Mouse (Mus musculus): ENCODE measurements around the gene Gm49373.
"Not testable (repeated sequence)": the region's sequence is repeated elsewhere in the genome, so short reads cannot be mapped to it uniquely, and the experiment has no call there.

The Gm49373 gene

GRCm38 (mm10) chr9:21072641-21073040, 255 bp downstream of the Gm49373 start:
- peak in 1 of 2 experiments; percentile 17 for DNase-seq

- DNase-seq = no peak
Observed at GRCm38 (mm10) chr9:21067006-21067684, 5.8 kb downstream of the Gm49373 start, which contains the start of gene Zglp1. Gene Zglp1, minus strand, starts transcription at chr9:21067093.

GRCm38 (mm10) chr9:21062928-21063327, 10.0 kb downstream of the Gm49373 start:
- no peak for DNase-seq

GRCm38 (mm10) chr9:21051578-21051977, 21.3 kb downstream of the Gm49373 start:
- no peak for DNase-seq

GRCm38 (mm10) chr9:21045235-21045634, 27.7 kb downstream of the Gm49373 start:
- no peak for DNase-seq

GRCm38 (mm10) chr9:21044785-21045184, 28.1 kb downstream of the Gm49373 start:
- DNase-seq = not testable (repeated sequence)

GRCm38 (mm10) chr9:21043563-21043962, 29.3 kb downstream of the Gm49373 start:
- DNase-seq = no peak

- DNase-seq = no peak
Observed at GRCm38 (mm10) chr9:21041308-21041707, 31.6 kb downstream of the Gm49373 start.

GRCm38 (mm10) chr9:21039779-21040178, 33.1 kb downstream of the Gm49373 start:
- DNase-seq = no peak

- peak; percentile 49 to 54 for DNase-seq
Observed at GRCm38 (mm10) chr9:21037481-21037891, 35.4 kb downstream of the Gm49373 start.

GRCm38 (mm10) chr9:21036666-21037065, 36.2 kb downstream of the Gm49373 start:
- DNase-seq = no peak

- DNase-seq = no peak
Observed at GRCm38 (mm10) chr9:21036161-21036560, 36.7 kb downstream of the Gm49373 start.

- no peak for DNase-seq
Observed at GRCm38 (mm10) chr9:21035586-21035985, 37.3 kb downstream of the Gm49373 start.

GRCm38 (mm10) chr9:21034481-21035085, 38.3 kb downstream of the Gm49373 start:
- DNase-seq = no peak

- DNase-seq = peak; percentile 55 to 73
Observed at GRCm38 (mm10) chr9:21033136-21033535, 39.8 kb downstream of the Gm49373 start.

GRCm38 (mm10) chr9:21032491-21032890, 40.4 kb downstream of the Gm49373 start:
- DNase-seq = no peak

- DNase-seq = peak; percentile 54 to 59
Observed at GRCm38 (mm10) chr9:21031896-21032351, 41.0 kb downstream of the Gm49373 start, which contains the start of gene Icam5. Gene Icam5, plus strand, starts transcription at chr9:21032073.

GRCm38 (mm10) chr9:21031251-21031895, 41.5 kb downstream of the Gm49373 start:
- DNase-seq = peak; percentile 67 to 68

GRCm38 (mm10) chr9:21030781-21031250, 42.1 kb downstream of the Gm49373 start:
- peak; percentile 90 to 92 for DNase-seq

- DNase-seq = no peak
Observed at GRCm38 (mm10) chr9:21030055-21030600, 42.8 kb downstream of the Gm49373 start.

- DNase-seq = peak; percentile 77 to 82
Observed at GRCm38 (mm10) chr9:21029291-21030054, 43.4 kb downstream of the Gm49373 start, which contains the start of gene Icam4. Gene Icam4, plus strand, starts transcription at chr9:21029373.

GRCm38 (mm10) chr9:21028560-21029110, 44.3 kb downstream of the Gm49373 start:
- no peak for DNase-seq

Measured in cerebellum, postnatal 10 days (tissue).